Mouse (Mus musculus): ENCODE measurements around the gene Slc25a25.

DNA sequence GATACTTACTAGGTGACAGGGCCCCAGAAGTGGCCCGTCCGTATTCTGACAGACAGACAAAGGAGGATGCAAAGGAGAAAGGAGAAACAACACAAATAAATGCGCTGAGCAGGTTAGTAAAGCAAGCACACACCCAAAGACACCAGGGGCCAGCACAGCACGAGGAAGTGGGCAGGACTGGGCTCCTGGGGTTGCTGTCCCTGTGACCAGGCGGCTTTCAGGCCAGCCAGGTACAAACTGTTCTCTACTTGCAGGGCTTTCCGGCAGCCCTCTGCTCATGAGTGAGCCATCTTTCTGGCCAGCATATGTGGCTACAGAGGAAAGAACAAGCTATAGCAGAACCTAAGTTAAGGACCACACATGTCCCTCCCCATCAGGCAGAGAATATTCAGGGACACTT, 30.6 kb downstream of the Slc25a25 start:
- TF ChIP-seq HCFC1 (IDR thresholded peaks at IDR 0.05; ENCODE audit: borderline replicate concordance, insufficient read depth, low read length) (no peak), MAFK (IDR thresholded peaks at IDR 0.05; ENCODE audit: insufficient read depth, low read depth, low read length) (no peak)

All from ES-E14 (cell line).